Mouse (Mus musculus) erythroid progenitor cell, adult 5-6 weeks (primary cell): ENCODE results near the gene Lrrfip2. TPM values are rescaled to one million over a fixed set of nuclear protein-coding genes. Genes with fewer than 3 reads are reported as not detected.

Source experiments
- ATAC-seq: replicated peaks from 2 replicates; pipeline ENCODE4 v1.8.0; 2016; ENCODE audit warnings: moderate number of reproducible peaks, mild to moderate bottlenecking, moderate TSS enrichment, inconsistent platforms; ENCODE audit not compliant: poor library complexity, low FRiP score, severe bottlenecking
- total RNA-seq, 2 experiments: library from RNA; stranded (forward) in 1 of 2; stranded (reverse) in 1 of 2; fragments of 150-400 nt in 1 of 2; fragments of 186-747, 209-891 nt in 1 of 2; gene quantifications; 2 replicates each; pipeline versions ENCODE4 v1.2.3 to v1.2.4; 2015 to 2017; ENCODE audit warnings: low replicate concordance in 2 of 2

Lrrfip2 gene
- total RNA-seq, 2 experiments from 2014 or later: 8.4 to 75.1 TPM

GRCm38 (mm10) chr9:111210412-111210811 is 93.0 kb downstream of the Lrrfip2 start:
- no peak for ATAC-seq

- ATAC-seq: no peak
These were observed 94.0 kb downstream of the Lrrfip2 start for GRCm38 (mm10) chr9:111211122-111212041.

GRCm38 (mm10) chr9:111213501-111213900 is 96.1 kb downstream of the Lrrfip2 start:
- ATAC-seq: no peak

- no peak for ATAC-seq
These were observed 99.0 kb downstream of the Lrrfip2 start for GRCm38 (mm10) chr9:111216424-111216823.

GRCm38 (mm10) chr9:111220551-111221080 is 103.2 kb downstream of the Lrrfip2 start:
- ATAC-seq: no peak

- ATAC-seq: no peak
These were observed 104.2 kb downstream of the Lrrfip2 start for GRCm38 (mm10) chr9:111221580-111221979.

- ATAC-seq: no peak
These were observed 106.0 kb downstream of the Lrrfip2 start for GRCm38 (mm10) chr9:111223406-111223805.

- ATAC-seq: no peak
These were observed 111.1 kb downstream of the Lrrfip2 start for GRCm38 (mm10) chr9:111228446-111228845.

GRCm38 (mm10) chr9:111234701-111235100 is 117.3 kb downstream of the Lrrfip2 start:
- no peak for ATAC-seq

- ATAC-seq: no peak
These were observed 120.3 kb downstream of the Lrrfip2 start for GRCm38 (mm10) chr9:111237726-111238125.

GRCm38 (mm10) chr9:111239821-111240220 is 122.4 kb downstream of the Lrrfip2 start:
- no peak for ATAC-seq

- ATAC-seq: 0 out of 2 replicates have a peak, but pooled peaks have one; percentile 30
These were observed 126.0 kb downstream of the Lrrfip2 start for GRCm38 (mm10) chr9:111243384-111243783.

- ATAC-seq: no peak
These were observed 128.2 kb downstream of the Lrrfip2 start for GRCm38 (mm10) chr9:111245546-111245945.

- peak; percentile 50; the same call in 1 of the 2 replicates for ATAC-seq
These were observed 130.4 kb downstream of the Lrrfip2 start for GRCm38 (mm10) chr9:111247682-111248246.

GRCm38 (mm10) chr9:111252161-111252869 is 134.9 kb downstream of the Lrrfip2 start:
- no peak for ATAC-seq

- ATAC-seq: no peak
These were observed 143.1 kb downstream of the Lrrfip2 start for GRCm38 (mm10) chr9:111260360-111260985.

- no peak for ATAC-seq
These were observed 144.0 kb downstream of the Lrrfip2 start for GRCm38 (mm10) chr9:111261356-111261755.

- ATAC-seq: no peak
These were observed 150.6 kb downstream of the Lrrfip2 start for GRCm38 (mm10) chr9:111267998-111268397.

GRCm38 (mm10) chr9:111270606-111271005 is 153.2 kb downstream of the Lrrfip2 start:
- ATAC-seq: no peak

GRCm38 (mm10) chr9:111271056-111271433 is 153.7 kb downstream of the Lrrfip2 start:
- ATAC-seq: peak; percentile 45
